Mouse (Mus musculus) lung, embryonic 15.5 days (tissue): ENCODE results near the gene Mvk. TPM values are rescaled to one million over a fixed set of nuclear protein-coding genes. Genes with fewer than 3 reads are reported as not detected.

Experiments used
- ATAC-seq: fragments of 200-750 bp; cut with Nextera tagmentation; 2 replicates; pipeline ENCODE4 v1.8.0; 2017; ENCODE audit warnings: moderate number of reproducible peaks, borderline replicate concordance; ENCODE audit not compliant: low FRiP score, low TSS enrichment; ENCODE audit errors: extremely low read depth
- H3K27ac ChIP-seq: fragments of 300-500 bp; sonication (generic); 2 replicates; pipeline ENCODE4 v1.5.1; 2015; ENCODE audit warnings: moderate library complexity, mild to moderate bottlenecking, inconsistent platforms
- H3K27me3 ChIP-seq: fragments of 300-500 bp; sonication (generic); 2 replicates; pipeline ENCODE4 v1.6.1; 2015; ENCODE audit warnings: inconsistent platforms
- H3K36me3 ChIP-seq: fragments of 300-500 bp; sonication (generic); 2 replicates; pipeline ENCODE4 v1.6.1; 2015; ENCODE audit warnings: inconsistent platforms
- H3K4me1 ChIP-seq: fragments of 300-500 bp; sonication (generic); 2 replicates; pipeline ENCODE4 v1.6.1; 2015; ENCODE audit warnings: inconsistent platforms
- H3K4me2 ChIP-seq: fragments of 300-500 bp; sonication (generic); 2 replicates; pipeline ENCODE4 v1.6.1; 2015; ENCODE audit warnings: inconsistent platforms, mild to moderate bottlenecking, moderate library complexity
- H3K4me3 ChIP-seq: fragments of 300-500 bp; sonication (generic); 2 replicates; pipeline ENCODE4 v1.5.1; 2015; ENCODE audit warnings: mild to moderate bottlenecking, inconsistent platforms
- H3K9ac ChIP-seq: fragments of 300-500 bp; sonication (generic); 2 replicates; pipeline ENCODE4 v1.6.1; 2015; ENCODE audit warnings: inconsistent platforms
- H3K9me3 ChIP-seq: fragments of 300-500 bp; sonication (generic); 2 replicates; pipeline ENCODE4 v1.6.1; 2016; ENCODE audit warnings: inconsistent platforms
- WGBS: fragments of 180-500 bp; shearing (Covaris S2); methylation state at CpG from one replicate; pipeline ENCODE4 v1.1.7; 2015; 5-methylcytosine and 5-hydroxymethylcytosine counted together
- polyA plus RNA-seq: library from polyadenylated mRNA; unstranded; fragments of >200 nt; fragmentation: Nextera tagmentation; extraction: Ambion mirVana; gene quantifications from 2 replicates; pipeline ENCODE4 v1.2.1, GENCODE M21; 2015

Mvk gene
- polyA plus RNA-seq, 1 experiment from 2014 or later, result 43.8 TPM

- Histone ChIP-seq H3K27ac (no peak overlapping the region), H3K4me2 (peak overlapping the region; percentile 26; the same call in 1 of the 2 replicates), H3K4me1 (peaks cover 26% of the 10 kb centered on the region), H3K4me3 (no peak overlapping the region), H3K36me3 (peaks cover 41% of the 10 kb centered on the region), H3K9ac (no peak overlapping the region), H3K9me3 (no peaks in the 10 kb centered on the region), H3K27me3 (no peaks in the 10 kb centered on the region)
- 49% methylated on average over 11 of the region's 11 CpGs for WGBS
- 0 out of 2 replicates have a peak, but pooled peaks have one; percentile 15 for ATAC-seq
Measured at GRCm38 (mm10) chr5:114421561-114422298, 22.3 kb upstream of the Mvk start.

GRCm38 (mm10) chr5:114422591-114422990, 21.5 kb upstream of the Mvk start:
- WGBS, result 18% methylated on average over 5 of the region's 5 CpGs
- no peak overlapping the region for H3K9ac ChIP-seq
- no peak for ATAC-seq
- peaks cover 32% of the 10 kb centered on the region for H3K36me3 ChIP-seq
- peak overlapping the region; percentile 26; the same call in 1 of the 2 replicates for H3K4me2 ChIP-seq
- no peak overlapping the region for H3K27ac ChIP-seq
- H3K4me1 ChIP-seq, result peaks cover 26% of the 10 kb centered on the region
- no peak overlapping the region for H3K4me3 ChIP-seq
- H3K9me3 ChIP-seq, result no peaks in the 10 kb centered on the region
- no peaks in the 10 kb centered on the region for H3K27me3 ChIP-seq

- no peak for ATAC-seq
- no peak overlapping the region for H3K4me2 ChIP-seq
- H3K27ac ChIP-seq, result no peak overlapping the region
- H3K4me1 ChIP-seq, result peaks cover 26% of the 10 kb centered on the region
- WGBS, result 79% methylated on average over 5 of the region's 5 CpGs
- no peak overlapping the region for H3K9ac ChIP-seq
- no peak overlapping the region for H3K4me3 ChIP-seq
- peaks cover 18% of the 10 kb centered on the region for H3K36me3 ChIP-seq
- H3K9me3 ChIP-seq, result no peaks in the 10 kb centered on the region
- H3K27me3 ChIP-seq, result no peaks in the 10 kb centered on the region
Measured at GRCm38 (mm10) chr5:114423961-114424360, 20.1 kb upstream of the Mvk start.

GRCm38 (mm10) chr5:114426732-114427131, 17.3 kb upstream of the Mvk start:
- Histone ChIP-seq H3K9me3 (no peaks in the 10 kb centered on the region), H3K36me3 (no peaks in the 10 kb centered on the region), H3K4me3 (no peak overlapping the region), H3K27ac (no peak overlapping the region), H3K9ac (no peak overlapping the region), H3K4me1 (peaks cover 21% of the 10 kb centered on the region), H3K27me3 (no peaks in the 10 kb centered on the region), H3K4me2 (no peak overlapping the region)
- ATAC-seq, result no peak
- 75% methylated on average over 6 of the region's 6 CpGs for WGBS

GRCm38 (mm10) chr5:114428621-114429020, 15.4 kb upstream of the Mvk start:
- Histone ChIP-seq H3K4me2 (no peak overlapping the region), H3K27ac (no peak overlapping the region), H3K4me1 (peaks cover 5% of the 10 kb centered on the region; the same call in 1 of the 2 replicates), H3K36me3 (no peaks in the 10 kb centered on the region), H3K9ac (no peak overlapping the region), H3K4me3 (no peak overlapping the region), H3K9me3 (no peaks in the 10 kb centered on the region), H3K27me3 (no peaks in the 10 kb centered on the region)
- 56% methylated on average over 18 of the region's 18 CpGs for WGBS
- ATAC-seq, result no peak

GRCm38 (mm10) chr5:114429781-114430180, 14.3 kb upstream of the Mvk start:
- no peak overlapping the region for H3K27ac ChIP-seq
- no peak overlapping the region for H3K9ac ChIP-seq
- no peak for ATAC-seq
- no peak overlapping the region for H3K4me3 ChIP-seq
- H3K36me3 ChIP-seq, result no peaks in the 10 kb centered on the region
- no peaks in the 10 kb centered on the region for H3K27me3 ChIP-seq
- no peaks in the 10 kb centered on the region for H3K9me3 ChIP-seq
- H3K4me2 ChIP-seq, result no peak overlapping the region
- 81% methylated on average over 7 of the region's 7 CpGs for WGBS
- no peaks in the 10 kb centered on the region for H3K4me1 ChIP-seq

GRCm38 (mm10) chr5:114434359-114434758, 9.7 kb upstream of the Mvk start:
- no peak for ATAC-seq
- Histone ChIP-seq H3K4me2 (no peak overlapping the region), H3K9me3 (no peaks in the 10 kb centered on the region), H3K27ac (no peak overlapping the region), H3K27me3 (no peaks in the 10 kb centered on the region), H3K9ac (no peak overlapping the region), H3K36me3 (peaks cover 21% of the 10 kb centered on the region), H3K4me1 (no peaks in the 10 kb centered on the region), H3K4me3 (no peak overlapping the region)
- 86% methylated on average over 8 of the region's 8 CpGs for WGBS

GRCm38 (mm10) chr5:114435588-114435987, 8.5 kb upstream of the Mvk start:
- WGBS, result 86% methylated on average over 14 of the region's 14 CpGs
- Histone ChIP-seq H3K27ac (no peak overlapping the region), H3K27me3 (no peaks in the 10 kb centered on the region), H3K4me3 (no peak overlapping the region), H3K36me3 (peaks cover 21% of the 10 kb centered on the region), H3K4me2 (no peak overlapping the region), H3K9me3 (no peaks in the 10 kb centered on the region), H3K9ac (no peak overlapping the region), H3K4me1 (no peaks in the 10 kb centered on the region)
- no peak for ATAC-seq

GRCm38 (mm10) chr5:114444368-114444692, 261 bp downstream of the Mvk start:
- Histone ChIP-seq H3K27me3 (no peaks in the 10 kb centered on the region), H3K9me3 (no peaks in the 10 kb centered on the region), H3K4me2 (peak overlapping the region; percentile 89), H3K27ac (no peak overlapping the region; the same call in 1 of the 2 replicates), H3K4me3 (peak overlapping the region; percentile 84), H3K36me3 (peaks cover 11% of the 10 kb centered on the region; the same call in 1 of the 2 replicates), H3K4me1 (peaks cover 18% of the 10 kb centered on the region), H3K9ac (peak overlapping the region; percentile 82)
- ATAC-seq, result no peak
- 0% methylated on average over 21 of the region's 21 CpGs for WGBS

GRCm38 (mm10) chr5:114449011-114449410, 4.9 kb downstream of the Mvk start:
- no peak for ATAC-seq
- Histone ChIP-seq H3K4me2 (no peak overlapping the region), H3K9ac (no peak overlapping the region), H3K27ac (no peak overlapping the region), H3K36me3 (peaks cover 29% of the 10 kb centered on the region), H3K27me3 (no peaks in the 10 kb centered on the region), H3K4me3 (no peak overlapping the region), H3K4me1 (peaks cover 11% of the 10 kb centered on the region), H3K9me3 (no peaks in the 10 kb centered on the region)
- 61% methylated on average over 4 of the region's 4 CpGs for WGBS

- H3K9ac ChIP-seq, result no peak overlapping the region
- no peaks in the 10 kb centered on the region for H3K9me3 ChIP-seq
- H3K27ac ChIP-seq, result no peak overlapping the region
- WGBS, result 74% methylated on average over 9 of the region's 9 CpGs
- peaks cover 8% of the 10 kb centered on the region for H3K36me3 ChIP-seq
- H3K4me3 ChIP-seq, result no peak overlapping the region
- no peak for ATAC-seq
- 0 out of 2 replicates have a peak, but pooled peaks cover under 1% of the 10 kb centered on the region for H3K4me1 ChIP-seq
- H3K4me2 ChIP-seq, result no peak overlapping the region
- no peaks in the 10 kb centered on the region for H3K27me3 ChIP-seq
Measured at GRCm38 (mm10) chr5:114456287-114456686, 12.2 kb downstream of the Mvk start.

- no peak overlapping the region for H3K4me2 ChIP-seq
- 0 out of 2 replicates have a peak, but pooled peaks cover 3% of the 10 kb centered on the region for H3K4me1 ChIP-seq
- no peak for ATAC-seq
- H3K36me3 ChIP-seq, result peaks cover 7% of the 10 kb centered on the region; the same call in 1 of the 2 replicates
- H3K27ac ChIP-seq, result no peak overlapping the region
- no peaks in the 10 kb centered on the region for H3K9me3 ChIP-seq
- H3K4me3 ChIP-seq, result no peak overlapping the region
- WGBS, result 78% methylated on average over 16 of the region's 16 CpGs
- H3K27me3 ChIP-seq, result no peaks in the 10 kb centered on the region
- H3K9ac ChIP-seq, result no peak overlapping the region
Measured at GRCm38 (mm10) chr5:114456995-114457605, 13.0 kb downstream of the Mvk start.
